Mouse (Mus musculus): ENCODE measurements around the gene Tas2r130. TPM values are rescaled to one million over a fixed set of nuclear protein-coding genes. Genes with fewer than 3 reads are reported as not detected.
"Not testable (repeated sequence)": the region's sequence is repeated elsewhere in the genome, so short reads cannot be mapped to it uniquely, and the experiment has no call there.

Tas2r130 gene
- total RNA-seq (2021) (not detected), polyA plus RNA-seq (2012; rRNA removed) (not detected in 2 replicates)
- long read RNA-seq: 0 reads

DNA sequence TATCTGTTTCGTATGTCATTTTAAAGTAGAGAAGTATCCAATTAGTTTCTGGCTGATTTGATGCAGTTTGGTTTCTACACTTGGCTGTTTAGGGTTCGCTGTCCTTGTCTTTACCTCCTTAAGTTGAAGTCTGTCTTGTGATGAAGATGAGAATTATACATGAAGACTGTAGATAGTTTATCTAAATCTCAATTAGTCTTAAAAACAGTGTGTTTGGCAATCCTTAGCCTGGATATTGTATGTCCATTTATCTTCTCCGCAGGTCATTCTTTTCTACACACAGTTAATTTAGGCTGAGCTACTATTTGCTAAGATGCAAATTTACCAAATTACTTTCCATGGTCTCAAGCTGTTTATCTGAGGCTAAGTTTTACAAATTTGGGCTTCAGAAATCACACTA lies at the start of gene Tas2r130:
TSS of gene Tas2r130 (minus strand) at position 101 of the 400 bp plus-strand sequence.
- no peak for DNase-seq

DNA sequence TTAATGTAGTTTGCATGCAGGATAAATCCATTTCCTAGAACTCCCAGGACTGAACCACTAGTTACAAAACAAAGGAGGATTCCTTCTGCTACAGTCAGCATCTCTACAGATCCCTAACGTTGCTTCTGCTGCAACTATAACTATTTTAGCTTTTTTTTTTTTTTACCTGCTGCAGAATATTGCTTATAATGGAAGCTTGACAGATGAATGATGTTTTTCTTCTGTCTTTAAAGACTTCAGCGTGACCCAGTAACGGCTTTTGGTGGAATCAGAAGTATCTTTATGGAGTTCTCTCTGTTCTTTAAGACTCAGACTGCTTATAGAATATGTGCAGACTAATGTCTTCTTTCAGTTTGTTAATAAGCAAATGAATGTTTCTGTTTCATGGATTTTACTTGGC lies 48.1 kb upstream of the Tas2r130 start, which contains the start of gene Tas2r106:
TSS of gene Tas2r106 (minus strand) at position 101 of the 400 bp plus-strand sequence.
- no peak for DNase-seq

DNA sequence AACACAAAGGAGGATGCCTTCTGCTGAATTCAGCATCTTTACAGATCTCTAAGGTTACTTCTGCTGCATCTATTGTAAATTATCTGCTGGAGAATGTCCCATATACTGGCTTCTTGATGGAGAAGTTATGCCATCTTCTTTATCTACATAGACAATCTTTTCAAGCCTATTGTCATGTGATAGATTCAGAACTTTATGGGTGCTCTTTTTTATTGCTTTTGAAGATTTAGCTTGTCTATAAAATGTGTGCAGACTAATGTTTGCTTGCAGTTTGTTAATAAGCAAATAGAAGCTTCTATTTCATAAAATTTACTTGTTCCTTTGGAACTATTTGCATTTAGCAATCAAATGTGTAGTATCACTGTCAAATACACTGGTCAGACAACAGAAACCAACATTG lies 29.3 kb upstream of the Tas2r130 start, which contains the start of gene Tas2r107:
TSS of gene Tas2r107 (minus strand) at position 101 of the 400 bp plus-strand sequence.
- no peak for DNase-seq

DNA sequence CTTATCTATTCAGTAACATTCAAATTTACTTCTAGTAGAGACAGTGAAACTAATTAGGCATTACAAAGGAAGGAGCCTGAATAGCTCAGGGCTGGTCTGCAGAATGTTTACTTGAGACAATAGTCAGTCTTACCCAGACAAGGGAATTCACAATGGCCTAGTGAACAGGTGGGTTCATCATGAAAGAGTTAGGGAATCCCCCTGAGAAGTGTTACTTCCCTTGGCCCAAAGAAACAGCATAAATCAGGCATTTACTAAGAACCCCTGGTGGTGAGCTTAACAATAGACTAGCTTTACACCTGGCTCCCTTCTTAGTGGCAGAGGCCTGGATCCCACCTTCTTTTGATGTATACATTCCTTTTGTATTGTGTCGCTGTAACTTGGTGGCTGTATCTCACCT lies 20.8 kb downstream of the Tas2r130 start:
- DNase-seq: not testable (repeated sequence)

DNA sequence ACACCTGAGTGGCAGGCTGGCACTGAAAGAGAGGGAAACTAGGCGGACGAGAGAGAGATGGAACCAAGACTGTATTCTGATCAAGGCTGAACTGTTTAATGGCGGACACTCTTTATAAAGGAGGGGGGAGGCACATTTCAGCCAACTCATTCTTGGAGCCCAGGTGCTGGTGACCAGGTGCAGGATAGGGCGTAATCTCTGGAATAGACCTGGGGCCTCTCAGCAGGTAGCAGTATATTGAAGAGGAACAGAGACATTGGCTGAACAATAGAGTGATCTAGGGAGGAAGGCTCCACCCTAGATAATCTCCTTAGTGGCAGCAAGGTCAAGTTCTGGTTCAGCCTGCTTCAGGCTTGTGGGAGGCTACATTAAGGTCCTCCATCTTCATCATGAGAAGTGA lies 25.9 kb downstream of the Tas2r130 start:
- DNase-seq: no peak

Other genes starting within 250 kb of the Tas2r130 start
- 100 to 1,000 TPM; 187 to 267 TPM for gene Ybx3, start 242.4 kb downstream of the Tas2r130 start, total RNA-seq (2021)
- 60.1 and 184 TPM in 2 replicates for gene Ybx3, start 242.4 kb downstream of the Tas2r130 start, polyA plus RNA-seq (2012; rRNA removed)
- not detected for gene 5430401F13Rik, start 144.5 kb downstream of the Tas2r130 start, total RNA-seq (2021)
- gene 5430401F13Rik, start 144.5 kb downstream of the Tas2r130 start, polyA plus RNA-seq (2012; rRNA removed): not detected in 2 replicates
- gene Gm6619, start 144.5 kb downstream of the Tas2r130 start, total RNA-seq (2021): not detected
- not detected in 2 replicates for gene Gm6619, start 144.5 kb downstream of the Tas2r130 start, polyA plus RNA-seq (2012; rRNA removed)
- not detected for gene Tas2r107, start 29.2 kb upstream of the Tas2r130 start, total RNA-seq (2021)
- gene Tas2r107, start 29.2 kb upstream of the Tas2r130 start, polyA plus RNA-seq (2012; rRNA removed): not detected in 2 replicates
- gene Tas2r106, start 48.0 kb upstream of the Tas2r130 start, total RNA-seq (2021): not detected
- not detected in 2 replicates for gene Tas2r106, start 48.0 kb upstream of the Tas2r130 start, polyA plus RNA-seq (2012; rRNA removed)
- gene Tas2r104, start 54.8 kb upstream of the Tas2r130 start, total RNA-seq (2021): not detected
- gene Tas2r104, start 54.8 kb upstream of the Tas2r130 start, polyA plus RNA-seq (2012; rRNA removed): not detected in 2 replicates
- not detected for gene Tas2r105, start 56.6 kb upstream of the Tas2r130 start, total RNA-seq (2021)
- gene Tas2r105, start 56.6 kb upstream of the Tas2r130 start, polyA plus RNA-seq (2012; rRNA removed): not detected in 2 replicates
- not detected for gene Tas2r114, start 59.2 kb upstream of the Tas2r130 start, total RNA-seq (2021)
- not detected in 2 replicates for gene Tas2r114, start 59.2 kb upstream of the Tas2r130 start, polyA plus RNA-seq (2012; rRNA removed)